Mouse (Mus musculus): Measurements from ENCODE around the gene Zmym6. TPM values are rescaled to one million over a fixed set of nuclear protein-coding genes. Genes with fewer than 3 reads are reported as not detected.

Gene Zmym6
- total and polyA plus RNA-seq, 2 experiments, result 1.4 to 7.2 TPM

DNA sequence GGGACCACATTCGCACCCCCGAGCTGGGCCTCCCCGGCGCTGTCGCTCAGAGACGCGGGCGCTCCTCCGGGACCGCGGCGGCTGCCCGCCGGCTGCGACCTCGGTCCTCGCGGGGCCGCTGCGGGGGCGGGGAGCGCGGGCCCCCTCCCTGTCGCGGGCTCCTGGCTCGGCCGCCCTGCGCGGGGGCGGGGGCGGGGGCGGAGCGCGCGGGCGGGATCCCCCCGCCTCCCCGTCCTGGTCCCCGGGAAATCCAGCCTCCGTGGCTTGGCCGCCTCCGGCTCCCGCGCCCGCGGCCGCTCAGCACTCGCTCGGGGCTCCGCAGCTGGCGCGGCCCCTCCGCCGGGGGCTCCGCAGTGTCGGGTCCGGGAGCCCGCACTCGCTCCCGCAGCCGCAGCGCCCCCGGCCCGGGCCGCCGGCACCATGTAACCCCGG lies 91.7 kb downstream of the Zmym6 start, which contains the start of gene Dlgap3:
Gene Dlgap3 (plus strand): TSS at position 291 of the 432 bp plus-strand sequence.
- Histone ChIP-seq H3K27ac (replicated peaks; ENCODE audit: insufficient read depth, low read depth, low read length) (no peak within 1 kb of the TSS), H3K9ac (ENCODE audit: low read depth, low read length) (peak within 1 kb of the TSS; percentile 37; the same call in 1 of the 2 replicates), H3K36me3 (ENCODE audit: control insufficient read depth, insufficient read depth, low read length) (no peaks in the 10 kb centered on the region), H3K79me2 (ENCODE audit: control insufficient read depth, insufficient read depth, low read length) (no peaks in the 10 kb centered on the region), H3K4me3 (ENCODE audit: insufficient read depth, low read depth, low read length) (peak within 1 kb of the TSS; percentile 48; the same call in 1 of the 2 replicates), H3K4me1 (ENCODE audit: control insufficient read depth, insufficient read depth, low read length) (0 out of 2 replicates have a peak, but pooled peaks cover 3% of the 10 kb centered on the region), H3K27me3 (ENCODE audit: control insufficient read depth, insufficient read depth, low read length) (peaks cover 16% of the 10 kb centered on the region)
- no peak for TF ChIP-seq POLR2A (IDR thresholded peaks at IDR 0.05; ENCODE audit: extremely low read depth, insufficient read depth, low read length)
- no peak for TF ChIP-seq CTCF (IDR thresholded peaks at IDR 0.05; ENCODE audit: low read depth, low read length)
- WGBS, result under 1% methylated on average over 45 of the region's 67 CpGs
- DNase-seq (ENCODE audit: extremely low read depth, low read depth, low spot score), result no peak

GRCm38 (mm10) chr4:127169346-127170221 lies 92.4 kb downstream of the Zmym6 start:
- WGBS, result 7% methylated on average over 49 of the region's 51 CpGs

GRCm38 (mm10) chr4:127170866-127171265 lies 93.7 kb downstream of the Zmym6 start:
- H3K27me3 ChIP-seq (ENCODE audit: control insufficient read depth, insufficient read depth, low read length), result peaks cover 16% of the 10 kb centered on the region
- 76% methylated on average over 5 of the region's 5 CpGs for WGBS

More at GRCm38 (mm10) chr4:127169346-127170221, 92.4 kb downstream of the Zmym6 start:
- Histone ChIP-seq H3K4me3 (ENCODE audit: insufficient read depth, low read depth, low read length) (peak overlapping the region; percentile 48; the same call in 1 of the 2 replicates), H3K27ac (replicated peaks; ENCODE audit: insufficient read depth, low read depth, low read length) (no peak overlapping the region), H3K27me3 (ENCODE audit: control insufficient read depth, insufficient read depth, low read length) (peaks cover 16% of the 10 kb centered on the region), H3K79me2 (ENCODE audit: control insufficient read depth, insufficient read depth, low read length) (no peaks in the 10 kb centered on the region), H3K9ac (ENCODE audit: low read depth, low read length) (peak overlapping the region; percentile 37; the same call in 1 of the 2 replicates), H3K36me3 (ENCODE audit: control insufficient read depth, insufficient read depth, low read length) (no peaks in the 10 kb centered on the region), H3K4me1 (ENCODE audit: control insufficient read depth, insufficient read depth, low read length) (0 out of 2 replicates have a peak, but pooled peaks cover 3% of the 10 kb centered on the region)
- TF ChIP-seq POLR2A (IDR thresholded peaks at IDR 0.05; ENCODE audit: extremely low read depth, insufficient read depth, low read length), result no peak
- TF ChIP-seq CTCF (IDR thresholded peaks at IDR 0.05; ENCODE audit: low read depth, low read length), result no peak
- DNase-seq (ENCODE audit: extremely low read depth, low read depth, low spot score), result no peak

GRCm38 (mm10) chr4:127171341-127171905 lies 94.2 kb downstream of the Zmym6 start:
- DNase-seq (ENCODE audit: extremely low read depth, low read depth, low spot score), result no peak
- 65% methylated on average over 4 of the region's 4 CpGs for WGBS
- Histone ChIP-seq H3K27me3 (ENCODE audit: control insufficient read depth, insufficient read depth, low read length) (peaks cover 16% of the 10 kb centered on the region), H3K27ac (replicated peaks; ENCODE audit: insufficient read depth, low read depth, low read length) (no peak overlapping the region), H3K9ac (ENCODE audit: low read depth, low read length) (no peak overlapping the region), H3K79me2 (ENCODE audit: control insufficient read depth, insufficient read depth, low read length) (no peaks in the 10 kb centered on the region), H3K4me1 (ENCODE audit: control insufficient read depth, insufficient read depth, low read length) (0 out of 2 replicates have a peak, but pooled peaks cover 3% of the 10 kb centered on the region), H3K36me3 (ENCODE audit: control insufficient read depth, insufficient read depth, low read length) (no peaks in the 10 kb centered on the region), H3K4me3 (ENCODE audit: insufficient read depth, low read depth, low read length) (no peak overlapping the region)
- no peak for TF ChIP-seq CTCF (IDR thresholded peaks at IDR 0.05; ENCODE audit: low read depth, low read length)
- TF ChIP-seq POLR2A (IDR thresholded peaks at IDR 0.05; ENCODE audit: extremely low read depth, insufficient read depth, low read length), result no peak

More at GRCm38 (mm10) chr4:127170866-127171265, 93.7 kb downstream of the Zmym6 start:
- no peak for DNase-seq (ENCODE audit: extremely low read depth, low read depth, low spot score)
- Histone ChIP-seq H3K4me1 (ENCODE audit: control insufficient read depth, insufficient read depth, low read length) (0 out of 2 replicates have a peak, but pooled peaks cover 3% of the 10 kb centered on the region), H3K79me2 (ENCODE audit: control insufficient read depth, insufficient read depth, low read length) (no peaks in the 10 kb centered on the region), H3K4me3 (ENCODE audit: insufficient read depth, low read depth, low read length) (no peak overlapping the region), H3K36me3 (ENCODE audit: control insufficient read depth, insufficient read depth, low read length) (no peaks in the 10 kb centered on the region), H3K27ac (replicated peaks; ENCODE audit: insufficient read depth, low read depth, low read length) (no peak overlapping the region), H3K9ac (ENCODE audit: low read depth, low read length) (no peak overlapping the region)
- no peak for TF ChIP-seq CTCF (IDR thresholded peaks at IDR 0.05; ENCODE audit: low read depth, low read length)
- TF ChIP-seq POLR2A (IDR thresholded peaks at IDR 0.05; ENCODE audit: extremely low read depth, insufficient read depth, low read length), result no peak

- H3K27me3 ChIP-seq (ENCODE audit: control insufficient read depth, insufficient read depth, low read length), result peaks cover 16% of the 10 kb centered on the region
- H3K36me3 ChIP-seq (ENCODE audit: control insufficient read depth, insufficient read depth, low read length), result no peaks in the 10 kb centered on the region
- TF ChIP-seq CTCF (IDR thresholded peaks at IDR 0.05; ENCODE audit: low read depth, low read length) (no peak), POLR2A (IDR thresholded peaks at IDR 0.05; ENCODE audit: extremely low read depth, insufficient read depth, low read length) (no peak)
- no peak overlapping the region for H3K9ac ChIP-seq (ENCODE audit: low read depth, low read length)
- 0 out of 2 replicates have a peak, but pooled peaks cover 3% of the 10 kb centered on the region for H3K4me1 ChIP-seq (ENCODE audit: control insufficient read depth, insufficient read depth, low read length)
- H3K79me2 ChIP-seq (ENCODE audit: control insufficient read depth, insufficient read depth, low read length), result no peaks in the 10 kb centered on the region
- WGBS, result 51% methylated on average over 7 of the region's 7 CpGs
- DNase-seq (ENCODE audit: extremely low read depth, low read depth, low spot score), result no peak
- H3K27ac ChIP-seq (replicated peaks; ENCODE audit: insufficient read depth, low read depth, low read length), result no peak overlapping the region
- H3K4me3 ChIP-seq (ENCODE audit: insufficient read depth, low read depth, low read length), result no peak overlapping the region
These were observed 94.9 kb downstream of the Zmym6 start for GRCm38 (mm10) chr4:127172119-127172518.

Measured in liver, adult 2 months (tissue).